Mouse (Mus musculus): Measurements from ENCODE around the gene Kcng1. TPM values are rescaled to one million over a fixed set of nuclear protein-coding genes. Genes with fewer than 3 reads are reported as not detected.

The Kcng1 gene
- total and polyA plus RNA-seq, 3 experiments: 0.11 TPM; not detected in 2

GRCm38 (mm10) chr2:168312504-168312903 is 31.0 kb upstream of the Kcng1 start:
- Histone ChIP-seq H3K4me3 (ENCODE audit: low read depth, low read length) (no peak overlapping the region), H3K4me1 (ENCODE audit: insufficient read depth, low read depth, low read length) (no peaks in the 10 kb centered on the region), H3K36me3 (replicated peaks) (no peaks in the 10 kb centered on the region), H3K9me3 (replicated peaks) (peaks cover 70% of the 10 kb centered on the region), H3K27me3 (ENCODE audit: insufficient read depth, low read length) (no peaks in the 10 kb centered on the region)
- ATAC-seq (ENCODE audit: extremely low read depth, insufficient number of reproducible peaks, low FRiP score, poor library complexity, severe bottlenecking) (no peak), DNase-seq (ENCODE audit: low spot score) (no peak)
- no peak for TF ChIP-seq GATA2 (IDR thresholded peaks at IDR 0.05; ENCODE audit: borderline replicate concordance, low read depth, low read length)
- TF ChIP-seq GATA1 (IDR thresholded peaks at IDR 0.05; ENCODE audit: borderline replicate concordance, low read length): no peak
- no peak for TF ChIP-seq CTCF (IDR thresholded peaks at IDR 0.05; ENCODE audit: low read depth, low read length)
- no peak for TF ChIP-seq TAL1 (conservative IDR thresholded peaks at IDR 0.05; ENCODE audit: low read depth, low read length)
- no peak for TF ChIP-seq POLR2AphosphoS5 (IDR thresholded peaks at IDR 0.05; ENCODE audit: insufficient replicate concordance, low read depth, low read length)

GRCm38 (mm10) chr2:168311006-168311405 is 29.5 kb upstream of the Kcng1 start:
- Histone ChIP-seq H3K9me3 (replicated peaks) (peaks cover 65% of the 10 kb centered on the region), H3K27me3 (ENCODE audit: insufficient read depth, low read length) (no peaks in the 10 kb centered on the region), H3K4me3 (ENCODE audit: low read depth, low read length) (no peak overlapping the region), H3K36me3 (replicated peaks) (no peaks in the 10 kb centered on the region), H3K4me1 (ENCODE audit: insufficient read depth, low read depth, low read length) (no peaks in the 10 kb centered on the region)
- DNase-seq (ENCODE audit: low spot score): no peak
- ATAC-seq (ENCODE audit: extremely low read depth, insufficient number of reproducible peaks, low FRiP score, poor library complexity, severe bottlenecking): no peak
- TF ChIP-seq TAL1 (conservative IDR thresholded peaks at IDR 0.05; ENCODE audit: low read depth, low read length) (no peak), GATA1 (IDR thresholded peaks at IDR 0.05; ENCODE audit: borderline replicate concordance, low read length) (no peak), CTCF (IDR thresholded peaks at IDR 0.05; ENCODE audit: low read depth, low read length) (no peak), POLR2AphosphoS5 (IDR thresholded peaks at IDR 0.05; ENCODE audit: insufficient replicate concordance, low read depth, low read length) (no peak), GATA2 (IDR thresholded peaks at IDR 0.05; ENCODE audit: borderline replicate concordance, low read depth, low read length) (no peak)

GRCm38 (mm10) chr2:168308916-168309315 is 27.4 kb upstream of the Kcng1 start:
- Histone ChIP-seq H3K4me1 (ENCODE audit: insufficient read depth, low read depth, low read length) (no peaks in the 10 kb centered on the region), H3K9me3 (replicated peaks) (peaks cover 58% of the 10 kb centered on the region), H3K4me3 (ENCODE audit: low read depth, low read length) (no peak overlapping the region), H3K27me3 (ENCODE audit: insufficient read depth, low read length) (no peaks in the 10 kb centered on the region), H3K36me3 (replicated peaks) (no peaks in the 10 kb centered on the region)
- no peak for DNase-seq (ENCODE audit: low spot score)
- no peak for TF ChIP-seq GATA2 (IDR thresholded peaks at IDR 0.05; ENCODE audit: borderline replicate concordance, low read depth, low read length)
- TF ChIP-seq POLR2AphosphoS5 (IDR thresholded peaks at IDR 0.05; ENCODE audit: insufficient replicate concordance, low read depth, low read length): no peak
- no peak for TF ChIP-seq GATA1 (IDR thresholded peaks at IDR 0.05; ENCODE audit: borderline replicate concordance, low read length)
- no peak for TF ChIP-seq TAL1 (conservative IDR thresholded peaks at IDR 0.05; ENCODE audit: low read depth, low read length)
- TF ChIP-seq CTCF (IDR thresholded peaks at IDR 0.05; ENCODE audit: low read depth, low read length): no peak
- no peak for ATAC-seq (ENCODE audit: extremely low read depth, insufficient number of reproducible peaks, low FRiP score, poor library complexity, severe bottlenecking)

- no peak for ATAC-seq (ENCODE audit: extremely low read depth, insufficient number of reproducible peaks, low FRiP score, poor library complexity, severe bottlenecking)
- Histone ChIP-seq H3K4me1 (ENCODE audit: insufficient read depth, low read depth, low read length) (no peaks in the 10 kb centered on the region), H3K9me3 (replicated peaks) (peaks cover 72% of the 10 kb centered on the region), H3K27me3 (ENCODE audit: insufficient read depth, low read length) (no peaks in the 10 kb centered on the region), H3K36me3 (replicated peaks) (no peaks in the 10 kb centered on the region), H3K4me3 (ENCODE audit: low read depth, low read length) (no peak overlapping the region)
- no peak for DNase-seq (ENCODE audit: low spot score)
- TF ChIP-seq TAL1 (conservative IDR thresholded peaks at IDR 0.05; ENCODE audit: low read depth, low read length): no peak
- no peak for TF ChIP-seq GATA1 (IDR thresholded peaks at IDR 0.05; ENCODE audit: borderline replicate concordance, low read length)
- no peak for TF ChIP-seq CTCF (IDR thresholded peaks at IDR 0.05; ENCODE audit: low read depth, low read length)
- no peak for TF ChIP-seq POLR2AphosphoS5 (IDR thresholded peaks at IDR 0.05; ENCODE audit: insufficient replicate concordance, low read depth, low read length)
- no peak for TF ChIP-seq GATA2 (IDR thresholded peaks at IDR 0.05; ENCODE audit: borderline replicate concordance, low read depth, low read length)
Measured at GRCm38 (mm10) chr2:168299650-168300049, 18.1 kb upstream of the Kcng1 start.

- Histone ChIP-seq H3K9me3 (replicated peaks) (peaks cover 74% of the 10 kb centered on the region), H3K4me3 (ENCODE audit: low read depth, low read length) (no peak overlapping the region), H3K27me3 (ENCODE audit: insufficient read depth, low read length) (no peaks in the 10 kb centered on the region), H3K36me3 (replicated peaks) (no peaks in the 10 kb centered on the region), H3K4me1 (ENCODE audit: insufficient read depth, low read depth, low read length) (no peaks in the 10 kb centered on the region)
- no peak for TF ChIP-seq GATA2 (IDR thresholded peaks at IDR 0.05; ENCODE audit: borderline replicate concordance, low read depth, low read length)
- no peak for TF ChIP-seq CTCF (IDR thresholded peaks at IDR 0.05; ENCODE audit: low read depth, low read length)
- DNase-seq (ENCODE audit: low spot score) (no peak), ATAC-seq (ENCODE audit: extremely low read depth, insufficient number of reproducible peaks, low FRiP score, poor library complexity, severe bottlenecking) (no peak)
Measured at GRCm38 (mm10) chr2:168296530-168296929, 15.0 kb upstream of the Kcng1 start.

GRCm38 (mm10) chr2:168292521-168292920 is 11.0 kb upstream of the Kcng1 start:
- H3K9me3 ChIP-seq (replicated peaks): peaks cover 71% of the 10 kb centered on the region
- H3K27me3 ChIP-seq (ENCODE audit: insufficient read depth, low read length): no peaks in the 10 kb centered on the region
- no peaks in the 10 kb centered on the region for H3K36me3 ChIP-seq (replicated peaks)
- H3K4me1 ChIP-seq (ENCODE audit: insufficient read depth, low read depth, low read length): no peaks in the 10 kb centered on the region
- ATAC-seq (ENCODE audit: extremely low read depth, insufficient number of reproducible peaks, low FRiP score, poor library complexity, severe bottlenecking) (no peak), DNase-seq (ENCODE audit: low spot score) (no peak)
- no peak overlapping the region for H3K4me3 ChIP-seq (ENCODE audit: low read depth, low read length)
- TF ChIP-seq POLR2AphosphoS5 (IDR thresholded peaks at IDR 0.05; ENCODE audit: insufficient replicate concordance, low read depth, low read length): no peak
- TF ChIP-seq GATA1 (IDR thresholded peaks at IDR 0.05; ENCODE audit: borderline replicate concordance, low read length): no peak
- TF ChIP-seq GATA2 (IDR thresholded peaks at IDR 0.05; ENCODE audit: borderline replicate concordance, low read depth, low read length): no peak
- TF ChIP-seq CTCF (IDR thresholded peaks at IDR 0.05; ENCODE audit: low read depth, low read length): no peak
- TF ChIP-seq TAL1 (conservative IDR thresholded peaks at IDR 0.05; ENCODE audit: low read depth, low read length): no peak

- no peaks in the 10 kb centered on the region for H3K27me3 ChIP-seq (ENCODE audit: insufficient read depth, low read length)
- no peak for ATAC-seq (ENCODE audit: extremely low read depth, insufficient number of reproducible peaks, low FRiP score, poor library complexity, severe bottlenecking)
- no peak overlapping the region for H3K4me3 ChIP-seq (ENCODE audit: low read depth, low read length)
Measured at GRCm38 (mm10) chr2:168292041-168292440, 10.5 kb upstream of the Kcng1 start.

More at GRCm38 (mm10) chr2:168292041-168292440, 10.5 kb upstream of the Kcng1 start:
- Histone ChIP-seq H3K36me3 (replicated peaks) (no peaks in the 10 kb centered on the region), H3K9me3 (replicated peaks) (peaks cover 71% of the 10 kb centered on the region), H3K4me1 (ENCODE audit: insufficient read depth, low read depth, low read length) (no peaks in the 10 kb centered on the region)
- TF ChIP-seq GATA2 (IDR thresholded peaks at IDR 0.05; ENCODE audit: borderline replicate concordance, low read depth, low read length): no peak
- TF ChIP-seq TAL1 (conservative IDR thresholded peaks at IDR 0.05; ENCODE audit: low read depth, low read length): no peak
- TF ChIP-seq CTCF (IDR thresholded peaks at IDR 0.05; ENCODE audit: low read depth, low read length): no peak
- TF ChIP-seq POLR2AphosphoS5 (IDR thresholded peaks at IDR 0.05; ENCODE audit: insufficient replicate concordance, low read depth, low read length): no peak
- TF ChIP-seq GATA1 (IDR thresholded peaks at IDR 0.05; ENCODE audit: borderline replicate concordance, low read length): no peak
- no peak for DNase-seq (ENCODE audit: low spot score)

Measured in G1E (cell line).